Mouse (Mus musculus) kidney, embryonic 16.5 days (tissue): ENCODE measurements at regions not wholly inside any gene's neighbourhood (a gene's known extent, or its start where the extent isn't known, plus 50 kb on each side); places are given as distances from the start of the nearest gene placed in this dataset.

Source experiments
- ATAC-seq: fragments of 200-750 bp; cut with Nextera tagmentation; 2 replicates; pipeline ENCODE4 v1.8.0; 2017; ENCODE audit warnings: moderate TSS enrichment; ENCODE audit not compliant: low FRiP score, low TSS enrichment
- H3K27ac ChIP-seq: fragments of 300-500 bp; sonication (generic); 2 replicates; pipeline ENCODE4 v1.5.1; 2014; ENCODE audit warnings: low read length
- H3K27me3 ChIP-seq: fragments of 300-500 bp; sonication (generic); 2 replicates; pipeline ENCODE4 v1.6.1; 2014; ENCODE audit warnings: low read length, control low read depth, mixed read lengths; ENCODE audit not compliant: insufficient read depth
- H3K36me3 ChIP-seq: fragments of 300-500 bp; sonication (generic); 2 replicates; pipeline ENCODE4 v1.6.1; 2014; ENCODE audit warnings: low read length, control low read depth, mixed read lengths; ENCODE audit not compliant: insufficient read depth
- H3K4me1 ChIP-seq: fragments of 300-500 bp; sonication (generic); 2 replicates; pipeline ENCODE4 v1.6.1; 2014; ENCODE audit warnings: low read length, control low read depth, mixed read lengths; ENCODE audit not compliant: insufficient read depth
- H3K4me2 ChIP-seq: fragments of 300-500 bp; sonication (generic); replicated peaks from 2 replicates; pipeline ENCODE4 v1.6.1; 2014; ENCODE audit warnings: low read depth, low read length
- H3K4me3 ChIP-seq: fragments of 300-500 bp; sonication (generic); 2 replicates; pipeline ENCODE4 v1.5.1; 2014; ENCODE audit warnings: mild to moderate bottlenecking, low read length
- H3K9ac ChIP-seq: fragments of 300-500 bp; sonication (generic); replicated peaks from 2 replicates; pipeline ENCODE4 v1.6.1; 2014; ENCODE audit warnings: low read length
- H3K9me3 ChIP-seq: fragments of 300-500 bp; sonication (generic); 2 replicates; pipeline ENCODE4 v1.6.1; 2016; ENCODE audit warnings: low read length, control low read depth
- WGBS: fragments of 180-500 bp; shearing (Covaris S2); extraction: QIAGEN DNeasy Blood & Tissue Kit; methylation state at CpG from one replicate; pipeline ENCODE4 v1.1.7; 2014; 5-methylcytosine and 5-hydroxymethylcytosine counted together

- Histone ChIP-seq H3K36me3 (no peaks in the 10 kb centered on the region), H3K4me2 (no peak overlapping the region), H3K27me3 (no peaks in the 10 kb centered on the region), H3K9me3 (no peaks in the 10 kb centered on the region), H3K9ac (no peak overlapping the region), H3K4me1 (0 out of 2 replicates have a peak, but pooled peaks cover 5% of the 10 kb centered on the region), H3K27ac (no peak overlapping the region), H3K4me3 (no peak overlapping the region)
- WGBS: 35% methylated on average over 3 of the region's 3 CpGs
- peak; percentile 54; the same call in 1 of the 2 replicates for ATAC-seq
These were observed 78.3 kb upstream of the Syt6 start for GRCm38 (mm10) chr3:103496683-103497082.

GRCm38 (mm10) chr3:103497696-103498095, 77.3 kb upstream of the Syt6 start:
- Histone ChIP-seq H3K9me3 (no peaks in the 10 kb centered on the region), H3K9ac (no peak overlapping the region), H3K27me3 (no peaks in the 10 kb centered on the region), H3K27ac (no peak overlapping the region), H3K36me3 (no peaks in the 10 kb centered on the region), H3K4me1 (0 out of 2 replicates have a peak, but pooled peaks cover 5% of the 10 kb centered on the region), H3K4me3 (no peak overlapping the region), H3K4me2 (no peak overlapping the region)
- no peak for ATAC-seq
- 84% methylated on average over 3 of the region's 3 CpGs for WGBS

- Histone ChIP-seq H3K27ac (no peak overlapping the region), H3K36me3 (no peaks in the 10 kb centered on the region), H3K9me3 (no peaks in the 10 kb centered on the region), H3K4me1 (0 out of 2 replicates have a peak, but pooled peaks cover 5% of the 10 kb centered on the region), H3K4me3 (no peak overlapping the region), H3K4me2 (no peak overlapping the region), H3K9ac (no peak overlapping the region), H3K27me3 (no peaks in the 10 kb centered on the region)
- WGBS: 63% methylated on average over 4 of the region's 4 CpGs
- ATAC-seq: peak; percentile 49; the same call in 1 of the 2 replicates
These were observed 76.6 kb upstream of the Syt6 start for GRCm38 (mm10) chr3:103498458-103498857.

- no peak overlapping the region for H3K4me3 ChIP-seq
- H3K27me3 ChIP-seq: no peaks in the 10 kb centered on the region
- no peak for ATAC-seq
- 69% methylated on average over 1 of the region's 1 CpGs for WGBS
- H3K9me3 ChIP-seq: no peaks in the 10 kb centered on the region
- no peak overlapping the region for H3K27ac ChIP-seq
- H3K9ac ChIP-seq: no peak overlapping the region
- no peaks in the 10 kb centered on the region for H3K36me3 ChIP-seq
- 0 out of 2 replicates have a peak, but pooled peaks cover 5% of the 10 kb centered on the region for H3K4me1 ChIP-seq
- no peak overlapping the region for H3K4me2 ChIP-seq
These were observed 75.2 kb upstream of the Syt6 start for GRCm38 (mm10) chr3:103499801-103500200.

GRCm38 (mm10) chr3:103500366-103500765, 74.7 kb upstream of the Syt6 start:
- no peak for ATAC-seq
- Histone ChIP-seq H3K4me1 (0 out of 2 replicates have a peak, but pooled peaks cover 5% of the 10 kb centered on the region), H3K27ac (no peak overlapping the region), H3K4me2 (no peak overlapping the region), H3K27me3 (no peaks in the 10 kb centered on the region), H3K9me3 (no peaks in the 10 kb centered on the region), H3K9ac (no peak overlapping the region), H3K36me3 (no peaks in the 10 kb centered on the region), H3K4me3 (no peak overlapping the region)
- WGBS: 55% methylated on average over 4 of the region's 4 CpGs

- WGBS: 78% methylated on average over 3 of the region's 3 CpGs
- no peak overlapping the region for H3K4me3 ChIP-seq
- no peaks in the 10 kb centered on the region for H3K4me1 ChIP-seq
- H3K9me3 ChIP-seq: no peaks in the 10 kb centered on the region
- H3K27me3 ChIP-seq: no peaks in the 10 kb centered on the region
- no peak for ATAC-seq
- no peak overlapping the region for H3K9ac ChIP-seq
- H3K4me2 ChIP-seq: no peak overlapping the region
- no peak overlapping the region for H3K27ac ChIP-seq
- no peaks in the 10 kb centered on the region for H3K36me3 ChIP-seq
These were observed 70.9 kb upstream of the Syt6 start for GRCm38 (mm10) chr3:103504160-103504559.

- H3K36me3 ChIP-seq: no peaks in the 10 kb centered on the region
- no peak overlapping the region for H3K9ac ChIP-seq
- H3K4me3 ChIP-seq: no peak overlapping the region
- no peak for ATAC-seq
- H3K27me3 ChIP-seq: no peaks in the 10 kb centered on the region
- H3K27ac ChIP-seq: no peak overlapping the region
- H3K4me2 ChIP-seq: no peak overlapping the region
- H3K9me3 ChIP-seq: no peaks in the 10 kb centered on the region
- no peaks in the 10 kb centered on the region for H3K4me1 ChIP-seq
- WGBS: 60% methylated on average over 6 of the region's 6 CpGs
These were observed 61.6 kb upstream of the Syt6 start for GRCm38 (mm10) chr3:103513411-103513810.

GRCm38 (mm10) chr3:103514061-103514460, 61.0 kb upstream of the Syt6 start:
- Histone ChIP-seq H3K4me2 (no peak overlapping the region), H3K4me3 (no peak overlapping the region), H3K9ac (no peak overlapping the region), H3K36me3 (no peaks in the 10 kb centered on the region), H3K27ac (no peak overlapping the region), H3K9me3 (no peaks in the 10 kb centered on the region), H3K4me1 (no peaks in the 10 kb centered on the region), H3K27me3 (no peaks in the 10 kb centered on the region)
- ATAC-seq: no peak
- 61% methylated on average over 7 of the region's 7 CpGs for whole genome bisulfite sequencing

- ATAC-seq: no peak
- WGBS: 33% methylated on average over 5 of the region's 5 CpGs
These were observed 59.1 kb upstream of the Syt6 start for GRCm38 (mm10) chr3:103515946-103516345.

GRCm38 (mm10) chr3:103517376-103518304, 57.4 kb upstream of the Syt6 start:
- no peak overlapping the region for H3K4me2 ChIP-seq
- no peak overlapping the region for H3K27ac ChIP-seq
- no peaks in the 10 kb centered on the region for H3K27me3 ChIP-seq
- no peaks in the 10 kb centered on the region for H3K9me3 ChIP-seq
- WGBS: 62% methylated on average over 8 of the region's 8 CpGs
- no peaks in the 10 kb centered on the region for H3K36me3 ChIP-seq
- no peak for ATAC-seq
- H3K9ac ChIP-seq: no peak overlapping the region
- H3K4me3 ChIP-seq: no peak overlapping the region
- no peaks in the 10 kb centered on the region for H3K4me1 ChIP-seq

More at GRCm38 (mm10) chr3:103515946-103516345, 59.1 kb upstream of the Syt6 start:
- Histone ChIP-seq H3K4me1 (no peaks in the 10 kb centered on the region), H3K4me2 (no peak overlapping the region), H3K27me3 (no peaks in the 10 kb centered on the region), H3K4me3 (no peak overlapping the region), H3K9me3 (no peaks in the 10 kb centered on the region), H3K27ac (no peak overlapping the region), H3K36me3 (no peaks in the 10 kb centered on the region), H3K9ac (no peak overlapping the region)
